Mouse (Mus musculus) intestine, postnatal 0 days (tissue): ENCODE measurements around the gene Olfr411. TPM values are rescaled to one million over a fixed set of nuclear protein-coding genes. Genes with fewer than 3 reads are reported as not detected.

Experiments
- ATAC-seq: fragments of 200-750 bp; cut with Nextera tagmentation; 2 replicates; pipeline ENCODE4 v1.8.0; 2017; ENCODE audit warnings: mild to moderate bottlenecking, moderate TSS enrichment, moderate library complexity
- H3K27ac ChIP-seq: fragments of 300-500 bp; sonication (generic); 2 replicates; pipeline ENCODE4 v1.5.1; 2014; ENCODE audit warnings: mild to moderate bottlenecking, low read depth, low read length, moderate library complexity
- H3K27me3 ChIP-seq: fragments of 300-500 bp; sonication (generic); replicated peaks from 2 replicates; pipeline ENCODE4 v1.6.1; 2014; ENCODE audit warnings: low read length, mixed read lengths; ENCODE audit not compliant: control insufficient read depth, insufficient read depth
- H3K36me3 ChIP-seq: fragments of 300-500 bp; sonication (generic); 2 replicates; pipeline ENCODE4 v1.6.1; 2014; ENCODE audit warnings: mild to moderate bottlenecking, moderate library complexity; ENCODE audit not compliant: control insufficient read depth, insufficient read depth
- H3K4me1 ChIP-seq: fragments of 300-500 bp; sonication (generic); replicated peaks from 2 replicates; pipeline ENCODE4 v1.6.1; 2014; ENCODE audit warnings: antibody characterized with exemption, low read length, mixed read lengths; ENCODE audit not compliant: control insufficient read depth, insufficient read depth
- H3K4me2 ChIP-seq: fragments of 300-500 bp; sonication (generic); replicated peaks from 2 replicates; pipeline ENCODE4 v1.6.1; 2014; ENCODE audit warnings: low read depth, mild to moderate bottlenecking, moderate library complexity
- H3K4me3 ChIP-seq: fragments of 300-500 bp; sonication (generic); 2 replicates; pipeline ENCODE4 v1.5.1; 2014; ENCODE audit warnings: low read depth, low read length
- H3K9ac ChIP-seq: fragments of 300-500 bp; sonication (generic); 2 replicates; pipeline ENCODE4 v1.6.1; 2014; ENCODE audit warnings: mild to moderate bottlenecking, low read depth, low read length
- H3K9me3 ChIP-seq: fragments of 300-500 bp; sonication (generic); 2 replicates; pipeline ENCODE4 v1.6.1; 2016; ENCODE audit warnings: mixed run types; ENCODE audit not compliant: control insufficient read depth
- CTCF ChIP-seq: sonication (generic); IDR thresholded peaks from 2 replicates; pipeline ENCODE4 v1.5.1; 2016; ENCODE audit warnings: low read depth, mild to moderate bottlenecking, control low read depth, antibody characterized with exemption, moderate library complexity
- WGBS: fragments of 180-500 bp; shearing (Covaris S2); extraction: QIAGEN DNeasy Blood & Tissue Kit; methylation state at CpG from one replicate; pipeline ENCODE4 v1.1.7; 2014; 5-methylcytosine and 5-hydroxymethylcytosine counted together
- polyA plus RNA-seq: library from polyadenylated mRNA; unstranded; fragments of >200 nt; fragmentation: Nextera tagmentation; extraction: Ambion mirVana; gene quantifications from 2 replicates; pipeline ENCODE4 v1.2.1, GENCODE M21; 2015

Olfr411 gene
- polyA plus RNA-seq, 1 experiment from 2014 or later, result not detected

DNA sequence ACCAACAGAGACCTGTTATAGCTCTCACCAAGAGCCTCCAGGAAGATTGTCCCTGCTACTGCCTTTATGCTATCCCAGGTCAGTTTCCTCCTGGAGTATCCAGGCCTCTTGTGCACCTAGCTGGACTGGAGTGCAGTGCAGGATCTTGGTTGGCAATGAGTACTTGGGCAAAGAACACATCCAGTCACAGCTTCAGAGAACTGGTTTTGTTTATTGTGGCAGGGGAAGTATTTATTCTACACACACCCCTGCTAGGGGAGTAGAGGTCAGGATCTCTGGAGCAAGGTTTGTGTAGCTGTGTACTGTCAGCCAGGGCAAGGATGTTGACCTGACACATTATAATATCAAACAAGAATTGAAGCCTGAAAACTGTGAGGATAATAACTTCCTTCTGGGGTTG, 23.7 kb downstream of the Olfr411 start:
- Histone ChIP-seq H3K4me3 (no peak overlapping the region), H3K27me3 (no peaks in the 10 kb centered on the region), H3K36me3 (no peaks in the 10 kb centered on the region), H3K9ac (no peak overlapping the region), H3K4me2 (no peak overlapping the region), H3K27ac (no peak overlapping the region), H3K9me3 (no peaks in the 10 kb centered on the region), H3K4me1 (no peaks in the 10 kb centered on the region)
- no peak for ATAC-seq
- no peak for TF ChIP-seq CTCF

DNA sequence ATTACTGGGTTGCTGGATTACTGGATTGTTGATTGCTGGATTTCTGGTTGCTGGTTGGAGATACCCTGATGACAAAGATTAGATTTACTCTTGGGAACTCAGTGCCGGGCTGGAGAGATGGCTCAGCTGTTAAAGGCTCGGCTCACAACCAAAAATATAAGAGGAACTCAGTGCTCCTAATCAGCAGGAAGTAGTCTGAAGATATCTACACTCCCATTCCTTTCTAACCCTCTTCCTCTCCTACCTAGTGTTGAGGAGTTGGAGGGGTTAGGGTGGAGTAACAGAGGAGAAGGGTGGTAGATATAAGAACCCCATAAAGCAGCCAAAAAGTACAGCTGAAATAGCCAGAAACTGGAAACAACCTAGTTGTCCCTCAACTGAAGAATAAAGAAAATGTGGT, 26.4 kb downstream of the Olfr411 start:
- WGBS, result 65% methylated on average over 2 of the region's 2 CpGs
- Histone ChIP-seq H3K27me3 (no peaks in the 10 kb centered on the region), H3K27ac (no peak overlapping the region), H3K36me3 (no peaks in the 10 kb centered on the region), H3K9ac (no peak overlapping the region), H3K9me3 (no peaks in the 10 kb centered on the region), H3K4me2 (no peak overlapping the region), H3K4me3 (no peak overlapping the region), H3K4me1 (no peaks in the 10 kb centered on the region)
- no peak for TF ChIP-seq CTCF
- no peak for ATAC-seq

Other genes with a start within 250 kb of the Olfr411 start
- gene Olfr401, start 238.9 kb downstream of the Olfr411 start, polyA plus RNA-seq, result not detected in 2 replicates
- not detected in 2 replicates for gene Olfr402, start 199.1 kb downstream of the Olfr411 start, polyA plus RNA-seq
- gene Olfr403, start 166.4 kb downstream of the Olfr411 start, polyA plus RNA-seq, result not detected in 2 replicates
- gene Olfr43, start 141.3 kb downstream of the Olfr411 start, polyA plus RNA-seq, result not detected in 2 replicates
- gene Olfr406, start 92.8 kb downstream of the Olfr411 start, polyA plus RNA-seq, result not detected in 2 replicates
- gene Olfr59, start 68.9 kb downstream of the Olfr411 start, polyA plus RNA-seq, result not detected in 2 replicates
- gene Olfr410, start 14.6 kb downstream of the Olfr411 start, polyA plus RNA-seq, result not detected in 2 replicates
- gene Olfr412, start 9.4 kb upstream of the Olfr411 start, polyA plus RNA-seq, result not detected in 2 replicates